Mouse (Mus musculus): ENCODE results near the gene Cd68. TPM values are rescaled to one million over a fixed set of nuclear protein-coding genes. Genes with fewer than 3 reads are reported as not detected.

The Cd68 gene
- polyA plus RNA-seq (2014; fragmentation: Nextera tagmentation; extraction: Ambion mirVana): 12.5 and 16.4 TPM in 2 replicates

DNA sequence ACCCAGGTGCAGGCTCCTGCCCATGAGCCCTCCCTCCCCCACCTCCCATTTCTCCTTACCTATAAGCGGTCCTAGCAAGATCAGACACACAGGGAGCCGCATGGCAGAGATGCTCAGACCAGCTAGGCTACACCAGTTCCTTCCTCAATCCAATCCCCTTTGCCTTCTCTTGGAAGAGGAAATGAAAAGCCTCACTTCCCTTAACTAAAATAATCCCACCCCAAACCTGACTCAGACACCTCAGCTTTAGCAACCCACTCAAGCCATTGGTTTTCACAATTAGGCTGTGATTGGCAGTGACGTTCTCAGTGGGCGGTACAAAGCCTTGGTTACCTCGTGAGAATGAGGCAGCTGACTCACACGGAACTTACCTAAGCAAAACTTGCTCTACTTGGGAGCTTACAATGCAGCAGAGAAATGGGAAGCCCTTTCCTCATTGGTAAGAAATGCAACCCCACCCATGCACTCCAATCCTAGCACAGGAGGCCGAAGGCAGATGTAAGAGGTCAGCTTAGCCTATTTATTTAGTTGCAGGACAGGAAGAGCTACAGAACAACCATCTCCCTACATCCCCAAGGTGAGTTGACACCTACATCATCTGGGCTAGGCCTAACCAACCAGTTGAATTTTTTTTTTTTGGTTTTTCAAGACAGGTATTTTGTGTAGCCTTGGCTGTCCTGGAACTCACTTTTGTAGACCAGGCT is at the start of gene Cd68:
Cd68 (minus strand) TSS at position 193 of the 704 bp plus-strand sequence.
- Histone ChIP-seq H3K27ac (ENCODE audit: low read length) (peak within 1 kb of the TSS; percentile 11; the same call in 1 of the 2 replicates), H3K36me3 (ENCODE audit: control insufficient read depth, insufficient read depth, low read length) (peaks cover 56% of the 10 kb centered on the region), H3K4me1 (ENCODE audit: control insufficient read depth, insufficient read depth, low read length) (peaks cover 26% of the 10 kb centered on the region; the same call in 1 of the 2 replicates), H3K9ac (replicated peaks; ENCODE audit: low read depth, low read length) (no peak within 1 kb of the TSS), H3K27me3 (ENCODE audit: control insufficient read depth, insufficient read depth, low read length) (no peaks in the 10 kb centered on the region), H3K4me2 (replicated peaks; ENCODE audit: low read depth, low read length) (no peak within 1 kb of the TSS), H3K4me3 (ENCODE audit: low read depth, low read length) (no peak within 1 kb of the TSS), H3K9me3 (ENCODE audit: control insufficient read depth, low read depth, low read length) (no peaks in the 10 kb centered on the region)
- ATAC-seq (ENCODE audit: insufficient number of reproducible peaks, insufficient read depth, low FRiP score, low read depth): no peak
- WGBS: 32% methylated on average over 7 of the region's 7 CpGs

DNA sequence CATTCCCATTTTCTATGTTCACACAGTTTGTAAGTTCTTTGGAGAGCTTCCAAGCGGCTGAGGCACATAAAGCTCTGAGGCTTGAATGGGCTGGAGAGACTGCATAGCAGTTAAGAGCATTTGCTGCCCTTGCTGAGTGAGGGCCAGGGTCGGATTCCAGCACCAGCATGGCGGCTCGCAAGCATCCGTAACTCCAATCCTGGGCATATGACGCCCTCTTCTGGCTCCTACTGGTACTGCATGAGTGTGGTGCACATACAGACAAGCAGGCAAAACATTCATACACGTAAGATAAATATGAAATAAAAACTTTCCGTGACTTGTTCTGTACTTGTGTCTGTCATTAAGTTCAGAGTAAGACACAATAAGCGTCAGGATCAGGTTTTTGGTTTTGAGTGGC is 49.5 kb upstream of the Cd68 start:
- H3K27ac ChIP-seq (ENCODE audit: low read length): no peak overlapping the region; the same call in 1 of the 2 replicates
- H3K36me3 ChIP-seq (ENCODE audit: control insufficient read depth, insufficient read depth, low read length): no peaks in the 10 kb centered on the region
- WGBS: 58% methylated on average over 9 of the region's 9 CpGs
- ATAC-seq (ENCODE audit: insufficient number of reproducible peaks, insufficient read depth, low FRiP score, low read depth): no peak
- H3K4me3 ChIP-seq (ENCODE audit: low read depth, low read length): no peak overlapping the region
- no peaks in the 10 kb centered on the region for H3K27me3 ChIP-seq (ENCODE audit: control insufficient read depth, insufficient read depth, low read length)
- no peaks in the 10 kb centered on the region for H3K4me1 ChIP-seq (ENCODE audit: control insufficient read depth, insufficient read depth, low read length)
- no peak overlapping the region for H3K4me2 ChIP-seq (replicated peaks; ENCODE audit: low read depth, low read length)
- H3K9me3 ChIP-seq (ENCODE audit: control insufficient read depth, low read depth, low read length): no peaks in the 10 kb centered on the region
- no peak overlapping the region for H3K9ac ChIP-seq (replicated peaks; ENCODE audit: low read depth, low read length)

DNA sequence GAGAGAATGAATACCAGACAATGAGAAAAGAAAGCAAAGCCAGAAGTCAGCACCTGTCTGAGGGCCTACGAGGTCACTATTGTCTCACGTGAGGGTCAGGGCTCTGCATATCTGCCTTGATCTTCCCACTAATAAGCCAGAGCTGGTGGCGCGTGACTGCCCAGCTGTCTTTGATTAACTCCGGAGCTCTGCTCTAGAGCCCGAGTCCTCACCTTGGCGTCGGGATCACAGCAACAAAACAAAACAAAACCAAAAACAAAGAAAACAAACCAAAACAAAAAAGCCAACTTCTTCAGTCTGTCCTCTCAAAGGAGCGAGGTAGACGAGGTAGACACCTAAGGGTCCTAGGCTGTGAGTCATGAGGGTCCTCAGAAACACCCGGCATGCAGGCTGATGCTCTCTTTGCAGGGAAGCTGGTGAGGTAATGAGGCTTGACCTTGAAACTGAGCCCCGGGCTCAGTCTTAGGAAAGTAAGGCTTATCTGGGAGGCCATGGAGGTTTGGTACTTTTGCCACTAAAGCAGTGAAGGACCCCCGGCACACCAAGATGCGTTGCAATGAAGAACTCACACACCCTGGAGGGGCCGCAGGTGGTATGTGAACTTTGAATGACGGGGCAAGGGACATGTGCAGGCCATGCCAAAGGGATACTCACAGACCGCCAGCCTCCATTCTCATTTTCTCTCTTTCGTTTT is 48.8 kb upstream of the Cd68 start:
- Histone ChIP-seq H3K9ac (replicated peaks; ENCODE audit: low read depth, low read length) (no peak overlapping the region), H3K9me3 (ENCODE audit: control insufficient read depth, low read depth, low read length) (no peaks in the 10 kb centered on the region), H3K36me3 (ENCODE audit: control insufficient read depth, insufficient read depth, low read length) (no peaks in the 10 kb centered on the region), H3K27me3 (ENCODE audit: control insufficient read depth, insufficient read depth, low read length) (no peaks in the 10 kb centered on the region), H3K27ac (ENCODE audit: low read length) (no peak overlapping the region), H3K4me2 (replicated peaks; ENCODE audit: low read depth, low read length) (no peak overlapping the region), H3K4me1 (ENCODE audit: control insufficient read depth, insufficient read depth, low read length) (no peaks in the 10 kb centered on the region), H3K4me3 (ENCODE audit: low read depth, low read length) (no peak overlapping the region)
- 72% methylated on average over 18 of the region's 18 CpGs for WGBS
- no peak for ATAC-seq (ENCODE audit: insufficient number of reproducible peaks, insufficient read depth, low FRiP score, low read depth)

DNA sequence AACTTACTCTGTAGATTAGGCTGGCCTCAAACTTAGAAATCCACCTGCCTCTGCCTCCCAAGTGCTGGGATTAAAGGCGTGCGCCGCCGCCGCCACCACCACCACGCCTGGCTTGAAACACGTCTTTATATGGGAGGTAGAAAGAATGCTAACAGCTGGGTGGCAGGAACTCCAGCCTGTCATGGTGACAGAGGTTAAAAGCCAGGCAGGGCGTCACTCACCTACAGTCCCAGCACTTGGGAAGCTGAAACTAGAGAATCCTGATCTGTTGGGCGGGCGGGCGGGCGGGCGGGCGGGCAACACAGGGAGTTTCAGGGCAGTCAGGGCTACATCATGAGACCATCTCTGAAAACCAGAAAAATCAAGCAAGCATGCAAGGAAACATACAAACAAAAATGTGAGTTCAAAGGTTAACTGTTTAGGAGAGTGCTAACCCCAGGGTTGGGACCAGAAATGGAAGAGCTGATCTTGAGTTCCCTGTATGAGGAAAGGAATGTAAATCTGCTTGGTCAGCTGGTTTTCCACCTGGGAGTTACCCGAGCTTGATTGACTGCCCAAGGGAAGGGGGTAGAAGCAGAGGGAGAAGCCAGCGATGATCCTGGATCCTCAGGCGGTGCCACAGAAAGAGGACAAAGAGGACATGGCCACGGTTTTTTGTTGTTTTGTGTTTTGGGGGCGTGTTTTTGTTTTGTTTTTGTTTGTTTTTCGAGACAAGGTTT is 47.2 kb upstream of the Cd68 start:
- Histone ChIP-seq H3K4me2 (replicated peaks; ENCODE audit: low read depth, low read length) (no peak overlapping the region), H3K9me3 (ENCODE audit: control insufficient read depth, low read depth, low read length) (no peaks in the 10 kb centered on the region), H3K4me1 (ENCODE audit: control insufficient read depth, insufficient read depth, low read length) (no peaks in the 10 kb centered on the region), H3K27me3 (ENCODE audit: control insufficient read depth, insufficient read depth, low read length) (no peaks in the 10 kb centered on the region), H3K4me3 (ENCODE audit: low read depth, low read length) (no peak overlapping the region), H3K36me3 (ENCODE audit: control insufficient read depth, insufficient read depth, low read length) (no peaks in the 10 kb centered on the region), H3K9ac (replicated peaks; ENCODE audit: low read depth, low read length) (no peak overlapping the region), H3K27ac (ENCODE audit: low read length) (no peak overlapping the region)
- ATAC-seq (ENCODE audit: insufficient number of reproducible peaks, insufficient read depth, low FRiP score, low read depth): no peak
- WGBS: 80% methylated on average over 20 of the region's 20 CpGs

DNA sequence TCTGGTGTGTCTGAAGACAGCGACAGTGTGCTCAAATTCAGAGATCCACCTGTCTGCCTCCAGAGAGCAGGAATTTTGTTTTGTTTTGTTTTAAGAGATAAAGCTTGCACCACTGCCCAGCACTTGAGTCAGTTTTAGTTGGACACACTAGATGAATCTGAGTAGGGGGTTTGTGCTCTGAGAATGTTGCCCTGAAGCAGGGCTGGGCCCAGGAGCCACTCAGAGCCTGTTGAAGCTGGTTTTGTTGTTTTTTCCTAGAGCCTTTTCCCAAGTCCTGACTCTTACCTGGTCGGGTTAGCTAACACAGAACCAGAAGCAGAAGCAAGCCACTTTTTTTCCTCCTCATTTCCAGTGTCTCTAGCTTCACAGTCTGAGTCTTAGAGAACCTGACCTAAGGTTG is 45.1 kb upstream of the Cd68 start:
- 76% methylated on average over 2 of the region's 2 CpGs for WGBS
- no peaks in the 10 kb centered on the region for H3K9me3 ChIP-seq (ENCODE audit: control insufficient read depth, low read depth, low read length)
- ATAC-seq (ENCODE audit: insufficient number of reproducible peaks, insufficient read depth, low FRiP score, low read depth): no peak
- no peak overlapping the region for H3K4me3 ChIP-seq (ENCODE audit: low read depth, low read length)
- H3K4me2 ChIP-seq (replicated peaks; ENCODE audit: low read depth, low read length): no peak overlapping the region
- no peaks in the 10 kb centered on the region for H3K27me3 ChIP-seq (ENCODE audit: control insufficient read depth, insufficient read depth, low read length)
- no peak overlapping the region for H3K9ac ChIP-seq (replicated peaks; ENCODE audit: low read depth, low read length)
- no peaks in the 10 kb centered on the region for H3K36me3 ChIP-seq (ENCODE audit: control insufficient read depth, insufficient read depth, low read length)
- H3K4me1 ChIP-seq (ENCODE audit: control insufficient read depth, insufficient read depth, low read length): no peaks in the 10 kb centered on the region
- no peak overlapping the region for H3K27ac ChIP-seq (ENCODE audit: low read length)

DNA sequence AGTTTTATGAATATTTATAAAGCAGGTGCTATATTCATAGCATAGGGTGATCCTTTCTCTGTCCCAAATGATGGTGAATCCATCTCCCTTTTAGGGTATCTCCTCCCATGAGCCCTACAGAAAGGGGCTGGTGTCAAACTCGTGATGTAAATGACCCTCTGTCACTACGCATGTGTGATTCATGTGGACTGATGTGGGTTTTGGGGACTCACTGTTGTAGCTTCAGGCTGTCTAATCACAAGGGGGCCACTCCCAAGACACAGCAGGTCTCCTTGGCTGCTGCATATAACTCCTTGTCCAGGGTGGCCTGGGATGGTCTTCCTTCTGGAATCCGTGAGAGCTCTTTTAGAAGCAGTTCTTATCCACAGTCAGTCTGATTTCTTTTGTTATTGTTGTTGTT is 44.5 kb upstream of the Cd68 start:
- H3K9ac ChIP-seq (replicated peaks; ENCODE audit: low read depth, low read length): no peak overlapping the region
- no peak overlapping the region for H3K27ac ChIP-seq (ENCODE audit: low read length)
- H3K4me1 ChIP-seq (ENCODE audit: control insufficient read depth, insufficient read depth, low read length): no peaks in the 10 kb centered on the region
- no peak for ATAC-seq (ENCODE audit: insufficient number of reproducible peaks, insufficient read depth, low FRiP score, low read depth)
- H3K4me3 ChIP-seq (ENCODE audit: low read depth, low read length): no peak overlapping the region
- 68% methylated on average over 3 of the region's 3 CpGs for WGBS
- H3K4me2 ChIP-seq (replicated peaks; ENCODE audit: low read depth, low read length): no peak overlapping the region
- no peaks in the 10 kb centered on the region for H3K27me3 ChIP-seq (ENCODE audit: control insufficient read depth, insufficient read depth, low read length)
- H3K9me3 ChIP-seq (ENCODE audit: control insufficient read depth, low read depth, low read length): no peaks in the 10 kb centered on the region
- H3K36me3 ChIP-seq (ENCODE audit: control insufficient read depth, insufficient read depth, low read length): no peaks in the 10 kb centered on the region

DNA sequence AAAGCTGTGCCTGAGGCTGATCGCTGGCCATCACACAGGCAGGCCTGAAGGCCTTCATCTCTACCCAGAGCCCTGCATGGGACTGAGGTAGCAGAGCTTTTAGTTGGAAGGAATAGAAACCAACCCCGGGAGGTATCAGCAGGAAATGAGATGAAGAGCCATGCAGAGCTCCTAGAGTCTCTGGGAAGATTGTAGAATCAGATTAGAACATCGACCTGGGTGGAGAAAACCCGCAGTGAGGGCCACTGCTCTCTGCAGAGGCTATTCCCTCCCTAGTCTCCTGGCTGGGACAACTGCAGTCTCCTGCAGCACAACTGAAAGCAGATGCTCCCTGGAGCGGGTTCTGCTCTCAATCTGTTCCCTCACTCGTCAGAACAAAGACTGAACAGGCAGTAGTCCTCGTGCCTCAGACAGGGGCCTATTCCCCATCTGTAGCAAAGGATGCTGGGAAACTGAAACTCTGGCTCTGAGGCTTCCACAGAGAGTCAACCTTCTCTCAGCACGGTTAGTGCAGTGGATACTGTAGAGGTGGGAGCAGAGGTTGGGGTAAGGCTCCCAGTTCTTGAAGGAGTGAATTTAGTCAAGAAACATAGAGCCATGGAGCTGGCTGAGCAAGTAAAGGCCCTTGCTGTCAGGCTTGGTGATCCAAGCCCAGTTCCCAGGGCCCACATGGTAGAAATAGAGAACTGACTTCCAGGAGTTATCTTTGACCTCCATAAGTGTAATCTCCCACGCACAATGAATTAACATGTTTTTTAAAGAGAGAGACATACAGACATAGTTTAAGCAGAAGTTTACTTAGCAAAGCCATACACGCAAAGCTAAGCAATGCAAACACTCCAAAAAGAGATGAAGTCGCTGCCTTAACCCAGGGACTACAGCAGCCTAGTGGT is 43.8 kb upstream of the Cd68 start:
- no peak overlapping the region for H3K9ac ChIP-seq (replicated peaks; ENCODE audit: low read depth, low read length)
- no peak for ATAC-seq (ENCODE audit: insufficient number of reproducible peaks, insufficient read depth, low FRiP score, low read depth)
- WGBS: 53% methylated on average over 11 of the region's 11 CpGs

More for the DNA sequence above, 43.8 kb upstream of the Cd68 start:
- Histone ChIP-seq H3K36me3 (ENCODE audit: control insufficient read depth, insufficient read depth, low read length) (no peaks in the 10 kb centered on the region), H3K4me2 (replicated peaks; ENCODE audit: low read depth, low read length) (no peak overlapping the region), H3K27ac (ENCODE audit: low read length) (no peak overlapping the region), H3K4me1 (ENCODE audit: control insufficient read depth, insufficient read depth, low read length) (no peaks in the 10 kb centered on the region), H3K4me3 (ENCODE audit: low read depth, low read length) (no peak overlapping the region), H3K27me3 (ENCODE audit: control insufficient read depth, insufficient read depth, low read length) (no peaks in the 10 kb centered on the region), H3K9me3 (ENCODE audit: control insufficient read depth, low read depth, low read length) (no peaks in the 10 kb centered on the region)

All from stomach, embryonic 14.5 days (tissue).